Mouse (Mus musculus): ENCODE results near the gene Tcirg1. TPM values are rescaled to one million over a fixed set of nuclear protein-coding genes. Genes with fewer than 3 reads are reported as not detected.
A peak's percentile ranks its signal among the peaks of the same experiment; 100 is the strongest.

Tcirg1 gene
- polyA plus RNA-seq, 1 experiment from 2014 or later = 56.8 TPM

- Histone ChIP-seq H3K4me3 (ENCODE audit: low read length) (peak overlapping the region; percentile 83), H3K27ac (ENCODE audit: low read length) (peak overlapping the region; percentile 97), H3K27me3 (ENCODE audit: control insufficient read depth, insufficient read depth, low read depth, low read length) (no peaks in the 10 kb centered on the region), H3K36me3 (ENCODE audit: control insufficient read depth, insufficient read depth, low read length) (peaks cover 41% of the 10 kb centered on the region), H3K9me3 (ENCODE audit: control insufficient read depth, low read length) (no peaks in the 10 kb centered on the region), H3K4me2 (ENCODE audit: low read depth, low read length) (peak overlapping the region; percentile 88), H3K4me1 (replicated peaks; ENCODE audit: control insufficient read depth, insufficient read depth, low read length) (peaks cover 37% of the 10 kb centered on the region), H3K9ac (ENCODE audit: low read length) (peak overlapping the region; percentile 85)
- ATAC-seq (ENCODE audit: low read depth) = peak; percentile 0; the same call in 1 of the 2 replicates
- 18% methylated on average over 10 of the region's 10 CpGs for WGBS
Measured at GRCm38 (mm10) chr19:3906326-3906725, 607 bp downstream of the Tcirg1 start.

GRCm38 (mm10) chr19:3905261-3905969, 1.5 kb downstream of the Tcirg1 start:
- H3K9ac ChIP-seq (ENCODE audit: low read length) = peak overlapping the region; percentile 85
- peak overlapping the region; percentile 83 for H3K4me3 ChIP-seq (ENCODE audit: low read length)
- H3K4me2 ChIP-seq (ENCODE audit: low read depth, low read length) = peak overlapping the region; percentile 88
- 5% methylated on average over 6 of the region's 6 CpGs for WGBS
- peak; percentile 60 for ATAC-seq (ENCODE audit: low read depth)
- peaks cover 37% of the 10 kb centered on the region for H3K4me1 ChIP-seq (replicated peaks; ENCODE audit: control insufficient read depth, insufficient read depth, low read length)
- no peaks in the 10 kb centered on the region for H3K9me3 ChIP-seq (ENCODE audit: control insufficient read depth, low read length)
- H3K27me3 ChIP-seq (ENCODE audit: control insufficient read depth, insufficient read depth, low read depth, low read length) = no peaks in the 10 kb centered on the region
- peak overlapping the region; percentile 97 for H3K27ac ChIP-seq (ENCODE audit: low read length)
- H3K36me3 ChIP-seq (ENCODE audit: control insufficient read depth, insufficient read depth, low read length) = peaks cover 43% of the 10 kb centered on the region

- Histone ChIP-seq H3K9ac (ENCODE audit: low read length) (peak overlapping the region; percentile 37; the same call in 1 of the 2 replicates), H3K36me3 (ENCODE audit: control insufficient read depth, insufficient read depth, low read length) (peaks cover 45% of the 10 kb centered on the region), H3K4me1 (replicated peaks; ENCODE audit: control insufficient read depth, insufficient read depth, low read length) (peaks cover 37% of the 10 kb centered on the region), H3K9me3 (ENCODE audit: control insufficient read depth, low read length) (no peaks in the 10 kb centered on the region), H3K27ac (ENCODE audit: low read length) (peak overlapping the region; percentile 97), H3K27me3 (ENCODE audit: control insufficient read depth, insufficient read depth, low read depth, low read length) (no peaks in the 10 kb centered on the region), H3K4me2 (ENCODE audit: low read depth, low read length) (peak overlapping the region; percentile 88), H3K4me3 (ENCODE audit: low read length) (no peak overlapping the region; the same call in 1 of the 2 replicates)
- WGBS = 64% methylated on average over 10 of the region's 10 CpGs
- no peak for ATAC-seq (ENCODE audit: low read depth)
Measured at GRCm38 (mm10) chr19:3904363-3904675, 2.6 kb downstream of the Tcirg1 start.

GRCm38 (mm10) chr19:3903648-3904362, 3.1 kb downstream of the Tcirg1 start:
- 72% methylated on average over 25 of the region's 25 CpGs for WGBS
- no peak for ATAC-seq (ENCODE audit: low read depth)
- H3K36me3 ChIP-seq (ENCODE audit: control insufficient read depth, insufficient read depth, low read length) = peaks cover 44% of the 10 kb centered on the region
- no peaks in the 10 kb centered on the region for H3K9me3 ChIP-seq (ENCODE audit: control insufficient read depth, low read length)
- H3K27me3 ChIP-seq (ENCODE audit: control insufficient read depth, insufficient read depth, low read depth, low read length) = no peaks in the 10 kb centered on the region
- peaks cover 37% of the 10 kb centered on the region for H3K4me1 ChIP-seq (replicated peaks; ENCODE audit: control insufficient read depth, insufficient read depth, low read length)
- H3K9ac ChIP-seq (ENCODE audit: low read length) = 0 out of 2 replicates have a peak overlapping the region, but pooled peaks have one; percentile 37
- no peak overlapping the region for H3K4me3 ChIP-seq (ENCODE audit: low read length)
- no peak overlapping the region; the same call in 1 of the 2 replicates for H3K27ac ChIP-seq (ENCODE audit: low read length)
- H3K4me2 ChIP-seq (ENCODE audit: low read depth, low read length) = peak overlapping the region; percentile 88; the same call in 1 of the 2 replicates

GRCm38 (mm10) chr19:3902966-3903365, 4.0 kb downstream of the Tcirg1 start:
- H3K36me3 ChIP-seq (ENCODE audit: control insufficient read depth, insufficient read depth, low read length) = peaks cover 44% of the 10 kb centered on the region
- WGBS = 74% methylated on average over 12 of the region's 12 CpGs
- ATAC-seq (ENCODE audit: low read depth) = no peak

GRCm38 (mm10) chr19:3899618-3900017, 7.3 kb downstream of the Tcirg1 start:
- 90% methylated on average over 4 of the region's 4 CpGs for WGBS
- no peaks in the 10 kb centered on the region for H3K9me3 ChIP-seq (ENCODE audit: control insufficient read depth, low read length)
- peaks cover 9% of the 10 kb centered on the region for H3K4me1 ChIP-seq (replicated peaks; ENCODE audit: control insufficient read depth, insufficient read depth, low read length)
- H3K9ac ChIP-seq (ENCODE audit: low read length) = no peak overlapping the region
- peaks cover 73% of the 10 kb centered on the region for H3K36me3 ChIP-seq (ENCODE audit: control insufficient read depth, insufficient read depth, low read length)
- ATAC-seq (ENCODE audit: low read depth) = no peak
- H3K27ac ChIP-seq (ENCODE audit: low read length) = no peak overlapping the region
- no peaks in the 10 kb centered on the region for H3K27me3 ChIP-seq (ENCODE audit: control insufficient read depth, insufficient read depth, low read depth, low read length)
- H3K4me2 ChIP-seq (ENCODE audit: low read depth, low read length) = no peak overlapping the region
- H3K4me3 ChIP-seq (ENCODE audit: low read length) = no peak overlapping the region

More at GRCm38 (mm10) chr19:3902966-3903365, 4.0 kb downstream of the Tcirg1 start:
- H3K9ac ChIP-seq (ENCODE audit: low read length) = no peak overlapping the region
- peaks cover 36% of the 10 kb centered on the region for H3K4me1 ChIP-seq (replicated peaks; ENCODE audit: control insufficient read depth, insufficient read depth, low read length)
- H3K4me2 ChIP-seq (ENCODE audit: low read depth, low read length) = no peak overlapping the region
- no peaks in the 10 kb centered on the region for H3K9me3 ChIP-seq (ENCODE audit: control insufficient read depth, low read length)
- no peak overlapping the region for H3K27ac ChIP-seq (ENCODE audit: low read length)
- no peak overlapping the region for H3K4me3 ChIP-seq (ENCODE audit: low read length)
- no peaks in the 10 kb centered on the region for H3K27me3 ChIP-seq (ENCODE audit: control insufficient read depth, insufficient read depth, low read depth, low read length)

GRCm38 (mm10) chr19:3898952-3899351, 8.0 kb downstream of the Tcirg1 start:
- Histone ChIP-seq H3K4me2 (ENCODE audit: low read depth, low read length) (no peak overlapping the region), H3K4me3 (ENCODE audit: low read length) (no peak overlapping the region), H3K36me3 (ENCODE audit: control insufficient read depth, insufficient read depth, low read length) (peaks cover 75% of the 10 kb centered on the region), H3K27me3 (ENCODE audit: control insufficient read depth, insufficient read depth, low read depth, low read length) (no peaks in the 10 kb centered on the region), H3K4me1 (replicated peaks; ENCODE audit: control insufficient read depth, insufficient read depth, low read length) (peaks cover 2% of the 10 kb centered on the region; the same call in 1 of the 2 replicates), H3K9ac (ENCODE audit: low read length) (no peak overlapping the region), H3K9me3 (ENCODE audit: control insufficient read depth, low read length) (no peaks in the 10 kb centered on the region), H3K27ac (ENCODE audit: low read length) (no peak overlapping the region)
- ATAC-seq (ENCODE audit: low read depth) = no peak
- 84% methylated on average over 7 of the region's 7 CpGs for WGBS

- Histone ChIP-seq H3K36me3 (ENCODE audit: control insufficient read depth, insufficient read depth, low read length) (peaks cover 80% of the 10 kb centered on the region), H3K27ac (ENCODE audit: low read length) (no peak overlapping the region), H3K4me2 (ENCODE audit: low read depth, low read length) (no peak overlapping the region), H3K9me3 (ENCODE audit: control insufficient read depth, low read length) (no peaks in the 10 kb centered on the region), H3K4me1 (replicated peaks; ENCODE audit: control insufficient read depth, insufficient read depth, low read length) (no peaks in the 10 kb centered on the region), H3K9ac (ENCODE audit: low read length) (no peak overlapping the region), H3K27me3 (ENCODE audit: control insufficient read depth, insufficient read depth, low read depth, low read length) (no peaks in the 10 kb centered on the region), H3K4me3 (ENCODE audit: low read length) (no peak overlapping the region)
- 83% methylated on average over 5 of the region's 5 CpGs for WGBS
- ATAC-seq (ENCODE audit: low read depth) = no peak
Measured at GRCm38 (mm10) chr19:3897557-3897956, 9.4 kb downstream of the Tcirg1 start.

GRCm38 (mm10) chr19:3896208-3896607, 10.7 kb downstream of the Tcirg1 start:
- Histone ChIP-seq H3K4me3 (ENCODE audit: low read length) (no peak overlapping the region), H3K27ac (ENCODE audit: low read length) (no peak overlapping the region), H3K4me2 (ENCODE audit: low read depth, low read length) (no peak overlapping the region), H3K27me3 (ENCODE audit: control insufficient read depth, insufficient read depth, low read depth, low read length) (no peaks in the 10 kb centered on the region), H3K9ac (ENCODE audit: low read length) (no peak overlapping the region), H3K9me3 (ENCODE audit: control insufficient read depth, low read length) (no peaks in the 10 kb centered on the region), H3K4me1 (replicated peaks; ENCODE audit: control insufficient read depth, insufficient read depth, low read length) (no peaks in the 10 kb centered on the region), H3K36me3 (ENCODE audit: control insufficient read depth, insufficient read depth, low read length) (peaks cover 78% of the 10 kb centered on the region)
- WGBS = 87% methylated on average over 10 of the region's 10 CpGs
- ATAC-seq (ENCODE audit: low read depth) = no peak

All from lung, embryonic 16.5 days (tissue).